Mouse (Mus musculus) liver, adult 2 months (tissue): ENCODE results near the gene Gm20388.

ENCODE experiments used
- CTCF ChIP-seq: fragments of 200-500 bp; IDR thresholded peaks from 2 replicates; pipeline ENCODE4 v1.5.1; 2011; ENCODE audit warnings: low read depth, low read length, control low read depth
- POLR2A ChIP-seq: fragments of 200-500 bp; IDR thresholded peaks from 2 replicates; pipeline ENCODE4 v1.6.1; 2011; ENCODE audit warnings: low read length, control low read depth; ENCODE audit not compliant: insufficient read depth; ENCODE audit errors: extremely low read depth

DNA sequence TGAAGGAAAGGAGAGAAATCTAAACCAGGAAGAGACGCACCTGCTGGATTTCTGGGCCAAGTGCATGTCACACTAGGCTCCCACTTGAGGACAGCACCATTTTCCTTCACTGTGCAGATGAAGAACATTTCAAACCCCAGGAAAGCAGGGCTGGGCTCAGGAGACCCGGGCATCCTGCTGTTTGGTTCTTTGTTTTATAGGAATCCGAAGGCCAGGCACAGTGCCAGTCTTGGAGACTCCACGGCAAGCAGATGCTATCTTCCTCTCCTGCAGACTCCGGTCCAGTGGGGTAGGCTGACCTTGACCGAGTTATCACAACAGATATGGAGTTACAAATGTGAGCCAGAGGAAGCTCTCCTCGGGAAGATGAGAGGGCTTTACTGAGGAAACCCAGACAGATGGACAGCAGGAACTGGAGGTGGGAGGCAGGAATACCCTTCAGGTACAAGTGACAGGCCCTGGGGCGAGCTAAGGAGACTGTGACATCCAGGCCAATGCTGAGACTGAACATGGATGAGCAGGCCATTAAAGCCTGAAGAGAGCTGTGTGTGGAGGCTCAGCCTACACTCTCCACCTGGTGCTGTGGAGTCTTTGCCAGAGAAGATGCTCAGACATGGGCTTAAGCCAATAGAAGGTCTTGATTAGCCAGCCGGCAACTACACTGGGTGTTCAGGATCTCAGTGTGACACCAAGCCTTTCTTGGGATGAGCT, 4231.2 kb downstream of the Gm20388 start:
- TF ChIP-seq POLR2A (no peak), CTCF (no peak)
